Mouse (Mus musculus): Measurements from ENCODE around the gene Gm11595. TPM values are rescaled to one million over a fixed set of nuclear protein-coding genes. Genes with fewer than 3 reads are reported as not detected.

The Gm11595 gene
- polyA plus RNA-seq, 1 experiment from 2014 or later: not detected

DNA sequence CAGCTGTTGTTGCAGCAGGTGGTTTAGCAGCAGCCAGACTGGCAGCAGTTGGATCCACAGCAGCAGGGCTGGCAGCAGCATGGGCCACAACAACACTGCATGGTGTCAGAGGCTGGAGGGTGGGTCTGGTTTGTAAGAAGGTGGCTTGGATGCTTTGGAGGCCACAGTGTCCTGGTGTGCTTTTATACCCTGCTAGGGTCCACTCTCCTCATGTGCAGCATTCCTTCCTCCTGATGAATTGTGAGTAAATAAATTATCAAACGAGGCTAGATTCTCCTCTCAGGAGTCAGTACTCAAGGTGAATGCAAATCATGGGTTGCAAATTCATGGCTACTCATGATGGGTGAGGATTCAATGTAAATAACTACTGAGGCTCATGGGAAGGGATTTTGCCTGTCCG lies 38.5 kb downstream of the Gm11595 start, which contains the start of gene Gm14180:
Gm14180 (minus strand) TSS at position 101 of the 400 bp plus-strand sequence.
- Histone ChIP-seq H3K36me3 (no peaks in the 10 kb centered on the region), H3K4me1 (replicated peaks) (no peaks in the 10 kb centered on the region), H3K27ac (ENCODE audit: poor library complexity, severe bottlenecking) (no peak within 1 kb of the TSS), H3K9ac (no peak within 1 kb of the TSS), H3K4me3 (no peak within 1 kb of the TSS), H3K27me3 (replicated peaks) (no peaks in the 10 kb centered on the region), H3K9me3 (replicated peaks) (no peaks in the 10 kb centered on the region), H3K4me2 (no peak within 1 kb of the TSS)
- WGBS: 61% methylated on average over 2 of the region's 2 CpGs
- no peak for ATAC-seq (ENCODE audit: insufficient number of reproducible peaks, low FRiP score)

DNA sequence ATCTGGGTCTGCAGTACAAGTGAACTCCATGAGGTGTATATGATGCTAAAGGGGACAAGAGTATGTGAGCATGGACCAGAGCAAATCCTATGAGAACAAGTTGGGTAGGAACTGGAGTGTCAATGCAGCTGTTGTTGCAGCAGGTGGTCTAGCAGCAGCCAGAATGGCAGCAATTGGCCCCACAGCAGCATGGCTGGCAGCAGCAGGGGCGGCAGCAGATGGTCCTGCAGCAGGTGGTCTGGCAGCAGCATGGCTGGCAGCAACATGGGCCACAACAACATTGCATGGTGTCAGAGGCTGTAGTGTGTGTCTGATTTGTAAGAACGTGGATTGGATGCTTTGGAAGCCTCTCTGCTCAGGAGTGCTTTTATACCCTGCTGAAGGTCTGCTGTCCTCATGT lies 48.7 kb downstream of the Gm11595 start:
- 80% methylated on average over 2 of the region's 2 CpGs for WGBS

More for the DNA sequence above, 48.7 kb downstream of the Gm11595 start:
- H3K27ac ChIP-seq (ENCODE audit: poor library complexity, severe bottlenecking): no peak overlapping the region
- H3K27me3 ChIP-seq (replicated peaks): no peaks in the 10 kb centered on the region
- H3K9me3 ChIP-seq (replicated peaks): no peaks in the 10 kb centered on the region
- H3K4me2 ChIP-seq: no peak overlapping the region
- no peak overlapping the region for H3K4me3 ChIP-seq
- no peaks in the 10 kb centered on the region for H3K4me1 ChIP-seq (replicated peaks)
- no peaks in the 10 kb centered on the region for H3K36me3 ChIP-seq
- H3K9ac ChIP-seq: no peak overlapping the region
- ATAC-seq (ENCODE audit: insufficient number of reproducible peaks, low FRiP score): no peak

Other genes with a start within 250 kb of the Gm11595 start
- not detected in 2 replicates for gene Krt40, start 229.8 kb downstream of the Gm11595 start, polyA plus RNA-seq (2016; fragmentation: Nextera tagmentation; extraction: Ambion mirVana)
- gene Krtap3-3, start 222.0 kb downstream of the Gm11595 start, polyA plus RNA-seq (2016; fragmentation: Nextera tagmentation; extraction: Ambion mirVana): not detected in 2 replicates
- gene Krtap3-2, start 216.1 kb downstream of the Gm11595 start, polyA plus RNA-seq (2016; fragmentation: Nextera tagmentation; extraction: Ambion mirVana): not detected in 2 replicates
- gene Gm11939, start 213.4 kb downstream of the Gm11595 start, polyA plus RNA-seq (2016; fragmentation: Nextera tagmentation; extraction: Ambion mirVana): not detected in 2 replicates
- not detected in 2 replicates for gene Krtap3-1, start 206.3 kb downstream of the Gm11595 start, polyA plus RNA-seq (2016; fragmentation: Nextera tagmentation; extraction: Ambion mirVana)
- not detected in 2 replicates for gene Krtap1-5, start 191.9 kb downstream of the Gm11595 start, polyA plus RNA-seq (2016; fragmentation: Nextera tagmentation; extraction: Ambion mirVana)
- not detected in 2 replicates for gene Krtap1-4, start 189.3 kb downstream of the Gm11595 start, polyA plus RNA-seq (2016; fragmentation: Nextera tagmentation; extraction: Ambion mirVana)
- not detected in 2 replicates for gene Krtap1-3, start 181.6 kb downstream of the Gm11595 start, polyA plus RNA-seq (2016; fragmentation: Nextera tagmentation; extraction: Ambion mirVana)
- not detected in 2 replicates for gene Krtap9-3, start 174.8 kb downstream of the Gm11595 start, polyA plus RNA-seq (2016; fragmentation: Nextera tagmentation; extraction: Ambion mirVana)
- gene Gm11938, start 169.6 kb downstream of the Gm11595 start, polyA plus RNA-seq (2016; fragmentation: Nextera tagmentation; extraction: Ambion mirVana): not detected in 2 replicates
- gene Gm11937, start 162.7 kb downstream of the Gm11595 start, polyA plus RNA-seq (2016; fragmentation: Nextera tagmentation; extraction: Ambion mirVana): not detected in 2 replicates
- gene Krtap2-4, start 158.1 kb downstream of the Gm11595 start, polyA plus RNA-seq (2016; fragmentation: Nextera tagmentation; extraction: Ambion mirVana): not detected in 2 replicates
- not detected in 2 replicates for gene Gm11562, start 152.5 kb downstream of the Gm11595 start, polyA plus RNA-seq (2016; fragmentation: Nextera tagmentation; extraction: Ambion mirVana)
- gene Krtap4-1, start 144.7 kb downstream of the Gm11595 start, polyA plus RNA-seq (2016; fragmentation: Nextera tagmentation; extraction: Ambion mirVana): not detected in 2 replicates
- gene Krtap4-2, start 137.8 kb downstream of the Gm11595 start, polyA plus RNA-seq (2016; fragmentation: Nextera tagmentation; extraction: Ambion mirVana): not detected in 2 replicates
- gene Krtap4-7, start 128.8 kb downstream of the Gm11595 start, polyA plus RNA-seq (2016; fragmentation: Nextera tagmentation; extraction: Ambion mirVana): not detected in 2 replicates
- not detected in 2 replicates for gene Gm11555, start 122.7 kb downstream of the Gm11595 start, polyA plus RNA-seq (2016; fragmentation: Nextera tagmentation; extraction: Ambion mirVana)
- not detected in 2 replicates for gene Gm11563, start 114.0 kb downstream of the Gm11595 start, polyA plus RNA-seq (2016; fragmentation: Nextera tagmentation; extraction: Ambion mirVana)
- not detected in 2 replicates for gene Krtap4-6, start 107.0 kb downstream of the Gm11595 start, polyA plus RNA-seq (2016; fragmentation: Nextera tagmentation; extraction: Ambion mirVana)
- gene Gm14190, start 82.2 kb downstream of the Gm11595 start, polyA plus RNA-seq (2016; fragmentation: Nextera tagmentation; extraction: Ambion mirVana): not detected in 2 replicates
- gene Gm14180, start 38.6 kb downstream of the Gm11595 start, polyA plus RNA-seq (2016; fragmentation: Nextera tagmentation; extraction: Ambion mirVana): not detected in 2 replicates
- not detected in 2 replicates for gene Krtap4-8, start 7.8 kb upstream of the Gm11595 start, polyA plus RNA-seq (2016; fragmentation: Nextera tagmentation; extraction: Ambion mirVana)
- gene Krtap4-9, start 12.3 kb upstream of the Gm11595 start, polyA plus RNA-seq (2016; fragmentation: Nextera tagmentation; extraction: Ambion mirVana): not detected in 2 replicates
- gene Gm11596, start 20.6 kb upstream of the Gm11595 start, polyA plus RNA-seq (2016; fragmentation: Nextera tagmentation; extraction: Ambion mirVana): not detected in 2 replicates
- gene Gm11569, start 26.0 kb upstream of the Gm11595 start, polyA plus RNA-seq (2016; fragmentation: Nextera tagmentation; extraction: Ambion mirVana): not detected in 2 replicates
- not detected in 2 replicates for gene Gm11554, start 31.5 kb upstream of the Gm11595 start, polyA plus RNA-seq (2016; fragmentation: Nextera tagmentation; extraction: Ambion mirVana)
- gene Krtap4-13, start 37.0 kb upstream of the Gm11595 start, polyA plus RNA-seq (2016; fragmentation: Nextera tagmentation; extraction: Ambion mirVana): not detected in 2 replicates
- gene Gm11564, start 42.8 kb upstream of the Gm11595 start, polyA plus RNA-seq (2016; fragmentation: Nextera tagmentation; extraction: Ambion mirVana): not detected in 2 replicates
- not detected in 2 replicates for gene 2300003K06Rik, start 65.2 kb upstream of the Gm11595 start, polyA plus RNA-seq (2016; fragmentation: Nextera tagmentation; extraction: Ambion mirVana)
- not detected in 2 replicates for gene Krtap4-16, start 78.7 kb upstream of the Gm11595 start, polyA plus RNA-seq (2016; fragmentation: Nextera tagmentation; extraction: Ambion mirVana)
- gene Gm11568, start 85.0 kb upstream of the Gm11595 start, polyA plus RNA-seq (2016; fragmentation: Nextera tagmentation; extraction: Ambion mirVana): not detected in 2 replicates
- gene Gm11559, start 91.6 kb upstream of the Gm11595 start, polyA plus RNA-seq (2016; fragmentation: Nextera tagmentation; extraction: Ambion mirVana): not detected in 2 replicates
- gene Krtap9-1, start 100.5 kb upstream of the Gm11595 start, polyA plus RNA-seq (2016; fragmentation: Nextera tagmentation; extraction: Ambion mirVana): not detected in 2 replicates
- gene Gm11567, start 106.3 kb upstream of the Gm11595 start, polyA plus RNA-seq (2016; fragmentation: Nextera tagmentation; extraction: Ambion mirVana): not detected in 2 replicates
- gene Krtap31-1, start 135.0 kb upstream of the Gm11595 start, polyA plus RNA-seq (2016; fragmentation: Nextera tagmentation; extraction: Ambion mirVana): not detected in 2 replicates
- gene Gm11565, start 141.8 kb upstream of the Gm11595 start, polyA plus RNA-seq (2016; fragmentation: Nextera tagmentation; extraction: Ambion mirVana): not detected in 2 replicates
- not detected in 2 replicates for gene Krtap31-2, start 163.4 kb upstream of the Gm11595 start, polyA plus RNA-seq (2016; fragmentation: Nextera tagmentation; extraction: Ambion mirVana)
- not detected in 2 replicates for gene Krtap9-5, start 175.6 kb upstream of the Gm11595 start, polyA plus RNA-seq (2016; fragmentation: Nextera tagmentation; extraction: Ambion mirVana)
- gene Krtap29-1, start 206.1 kb upstream of the Gm11595 start, polyA plus RNA-seq (2016; fragmentation: Nextera tagmentation; extraction: Ambion mirVana): not detected in 2 replicates
- not detected in 2 replicates for gene Krtap16-1, start 213.7 kb upstream of the Gm11595 start, polyA plus RNA-seq (2016; fragmentation: Nextera tagmentation; extraction: Ambion mirVana)
- not detected in 2 replicates for gene Krtap17-1, start 221.1 kb upstream of the Gm11595 start, polyA plus RNA-seq (2016; fragmentation: Nextera tagmentation; extraction: Ambion mirVana)
- gene Krt33a, start 243.3 kb upstream of the Gm11595 start, polyA plus RNA-seq (2016; fragmentation: Nextera tagmentation; extraction: Ambion mirVana): not detected in 2 replicates

Data from heart, embryonic 12.5 days (tissue).